Mouse (Mus musculus): ENCODE measurements around the gene Raet1e. TPM values are rescaled to one million over a fixed set of nuclear protein-coding genes. Genes with fewer than 3 reads are reported as not detected.
A peak's percentile ranks its signal among the peaks of the same experiment; 100 is the strongest.
"Not testable (repeated sequence)": the region's sequence is repeated elsewhere in the genome, so short reads cannot be mapped to it uniquely, and the experiment has no call there.

Raet1e gene
- total and polyA plus RNA-seq, 2 experiments from 2014 or later = 0.16 TPM; not detected in 1

DNA sequence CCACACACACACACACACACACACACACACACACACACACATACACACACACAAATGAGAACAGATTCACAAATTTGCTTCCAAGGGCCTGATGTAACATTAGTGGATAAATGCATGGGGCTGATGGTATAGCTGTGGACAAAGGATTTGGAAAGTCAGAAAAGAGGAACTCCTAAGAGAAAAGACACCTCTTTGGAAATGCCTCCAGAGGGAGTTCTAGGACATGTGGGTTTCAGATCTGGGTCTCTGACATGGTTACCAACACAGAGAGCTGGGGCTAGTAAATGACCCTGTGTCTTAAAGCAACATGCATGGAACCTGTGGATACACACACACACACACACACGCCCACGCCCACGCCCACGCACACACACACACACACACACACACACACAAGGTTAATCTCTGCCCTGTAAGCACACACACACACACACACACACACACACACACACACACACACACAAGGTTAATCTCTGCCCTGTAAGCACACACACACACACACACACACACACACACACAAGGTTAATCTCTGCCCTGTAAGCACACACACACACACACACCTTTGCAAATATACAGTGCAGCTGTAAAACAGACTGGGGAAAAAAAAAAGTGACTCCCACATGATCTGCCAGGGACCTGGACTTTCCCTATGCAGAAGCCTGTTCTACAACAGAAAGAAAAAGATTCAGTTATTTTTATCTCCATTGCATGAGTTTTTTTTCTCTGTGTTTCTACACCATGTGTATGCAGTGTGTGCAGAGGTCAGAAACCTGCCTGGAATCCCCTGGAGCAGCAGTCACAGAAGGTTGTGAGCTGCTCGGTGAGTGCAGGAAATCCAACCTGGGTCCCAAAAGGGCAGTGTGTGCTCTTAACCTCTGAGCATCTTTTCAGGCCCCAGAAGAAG lies 14.3 kb downstream of the Raet1e start:
- 70% methylated on average over 4 of the region's 5 CpGs for WGBS
- H3K4me2 ChIP-seq (ENCODE audit: low read depth); DNase-seq; H3K4me3 ChIP-seq (ENCODE audit: low read depth, low read length); H3K4me1 ChIP-seq (ENCODE audit: insufficient read depth); H3K27ac ChIP-seq (ENCODE audit: low read depth, low read length); ATAC-seq; H3K27me3 ChIP-seq (ENCODE audit: insufficient read depth, low read length); H3K36me3 ChIP-seq (ENCODE audit: insufficient read depth); H3K9ac ChIP-seq; H3K9me3 ChIP-seq (ENCODE audit: low read length): not testable (repeated sequence)

DNA sequence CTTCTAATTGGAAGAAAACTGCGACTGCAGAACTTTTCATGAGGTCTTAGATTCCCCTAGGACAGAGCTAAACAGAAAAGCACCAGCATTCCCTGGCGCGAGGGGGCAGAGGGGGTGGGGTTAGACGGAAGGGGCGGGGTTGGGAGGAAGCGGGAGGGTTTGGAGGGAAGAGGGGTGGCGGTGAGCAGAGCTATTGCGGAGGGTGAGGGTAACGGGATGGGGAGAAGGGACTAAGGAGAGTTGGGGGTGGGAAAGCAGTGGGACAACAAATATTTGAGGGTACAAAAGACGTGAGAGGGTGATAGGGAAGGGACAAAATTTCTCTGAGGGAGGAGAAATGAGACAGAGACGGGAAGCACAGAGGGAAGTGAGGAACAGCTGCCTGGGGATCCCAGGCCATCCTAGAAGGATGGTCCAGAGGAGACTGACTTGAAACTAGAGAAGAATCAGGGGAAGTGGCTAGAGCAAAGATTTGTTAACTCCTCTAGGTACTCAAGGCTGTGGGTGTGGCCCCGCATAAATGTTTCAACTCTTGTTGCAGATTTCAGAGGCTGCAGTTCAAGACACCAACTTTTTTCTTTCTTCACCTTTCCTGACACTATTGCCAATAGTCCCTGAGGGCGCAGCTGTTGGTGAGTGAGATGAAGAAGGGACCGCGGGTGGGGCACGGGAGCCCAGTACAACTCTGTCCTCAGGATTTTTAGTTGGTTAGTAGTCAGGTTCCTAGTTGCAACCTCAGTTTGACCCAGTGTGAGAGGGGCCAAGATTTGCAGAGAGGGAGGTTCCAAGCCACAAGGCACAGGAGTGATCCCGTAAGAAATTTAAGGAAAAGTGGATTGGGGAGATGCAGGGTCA lies 15.2 kb downstream of the Raet1e start:
- ATAC-seq = peak; percentile 34; the same call in 1 of the 2 replicates
- H3K27ac ChIP-seq (ENCODE audit: low read depth, low read length); H3K27me3 ChIP-seq (ENCODE audit: insufficient read depth, low read length); H3K4me3 ChIP-seq (ENCODE audit: low read depth, low read length); H3K9me3 ChIP-seq (ENCODE audit: low read length); DNase-seq; H3K4me2 ChIP-seq (ENCODE audit: low read depth); H3K9ac ChIP-seq; H3K36me3 ChIP-seq (ENCODE audit: insufficient read depth); H3K4me1 ChIP-seq (ENCODE audit: insufficient read depth): not testable (repeated sequence)
- WGBS = 20% methylated on average over 9 of the region's 17 CpGs

DNA sequence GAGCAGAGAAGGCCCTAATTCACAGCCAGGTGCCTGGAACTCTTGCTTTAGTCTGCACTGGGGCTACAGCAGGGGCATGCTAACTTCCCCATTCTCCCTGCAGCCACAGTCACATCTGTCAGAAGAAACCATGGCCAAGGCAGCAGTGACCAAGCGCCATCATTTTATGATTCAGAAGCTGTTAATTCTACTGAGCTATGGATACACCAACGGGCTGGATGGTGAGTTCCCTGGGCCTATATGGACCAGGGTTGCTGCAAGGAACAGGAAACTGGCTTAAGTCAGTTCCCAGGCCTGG lies 15.8 kb downstream of the Raet1e start:
- not testable (repeated sequence) for H3K27me3 ChIP-seq (ENCODE audit: insufficient read depth, low read length); DNase-seq; H3K36me3 ChIP-seq (ENCODE audit: insufficient read depth); H3K4me1 ChIP-seq (ENCODE audit: insufficient read depth); H3K27ac ChIP-seq (ENCODE audit: low read depth, low read length); H3K4me3 ChIP-seq (ENCODE audit: low read depth, low read length); H3K9me3 ChIP-seq (ENCODE audit: low read length); H3K9ac ChIP-seq; H3K4me2 ChIP-seq (ENCODE audit: low read depth); ATAC-seq
- WGBS = 91% methylated on average over 2 of the region's 2 CpGs

DNA sequence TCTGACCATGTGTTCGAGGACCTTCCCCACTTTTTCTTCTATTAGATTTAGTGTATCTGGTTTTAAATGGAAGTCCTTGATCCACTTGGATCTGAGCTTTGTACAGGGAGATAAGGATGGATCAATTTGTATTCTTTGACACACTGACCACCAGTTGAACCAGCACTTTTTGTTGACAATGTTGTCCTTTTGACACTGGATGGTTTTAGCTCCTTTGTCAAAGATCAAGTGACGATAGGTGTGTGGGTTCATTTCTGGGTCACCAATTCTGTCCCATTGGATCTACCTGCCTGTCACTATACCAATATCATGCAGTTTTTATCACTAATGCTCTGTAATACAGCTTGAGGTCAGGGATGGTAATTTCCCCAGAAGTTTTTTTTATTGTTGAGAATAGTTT lies 18.1 kb downstream of the Raet1e start:
- not testable (repeated sequence) for H3K9ac ChIP-seq; H3K4me2 ChIP-seq (ENCODE audit: low read depth); H3K27me3 ChIP-seq (ENCODE audit: insufficient read depth, low read length); H3K4me3 ChIP-seq (ENCODE audit: low read depth, low read length); H3K36me3 ChIP-seq (ENCODE audit: insufficient read depth); H3K27ac ChIP-seq (ENCODE audit: low read depth, low read length); H3K9me3 ChIP-seq (ENCODE audit: low read length); ATAC-seq; DNase-seq; H3K4me1 ChIP-seq (ENCODE audit: insufficient read depth)
- 89% methylated on average over 2 of the region's 2 CpGs for WGBS

DNA sequence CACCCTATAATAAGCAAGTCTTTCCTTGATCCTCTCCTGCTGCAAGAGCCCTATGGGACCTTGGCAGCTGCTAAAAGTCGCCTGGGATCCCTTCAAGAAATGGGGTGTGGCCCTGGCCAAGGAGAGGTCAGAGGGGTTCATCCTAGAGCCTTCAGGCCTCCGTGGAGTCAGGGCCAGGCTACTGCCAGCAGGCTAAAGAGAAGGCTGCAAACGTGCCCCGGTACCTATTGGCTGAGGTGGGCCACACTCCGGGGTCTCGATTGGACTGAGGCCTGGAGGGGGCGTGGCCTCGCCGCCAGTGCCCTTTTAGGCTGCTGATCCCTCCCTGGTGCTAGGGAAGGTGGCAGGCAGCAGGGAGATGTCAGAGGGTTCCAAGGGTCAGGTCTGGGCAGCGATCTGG lies 32.7 kb downstream of the Raet1e start:
- H3K4me2 ChIP-seq (ENCODE audit: low read depth); H3K27ac ChIP-seq (ENCODE audit: low read depth, low read length); H3K36me3 ChIP-seq (ENCODE audit: insufficient read depth); H3K9ac ChIP-seq; H3K27me3 ChIP-seq (ENCODE audit: insufficient read depth, low read length); H3K9me3 ChIP-seq (ENCODE audit: low read length); H3K4me3 ChIP-seq (ENCODE audit: low read depth, low read length); DNase-seq; H3K4me1 ChIP-seq (ENCODE audit: insufficient read depth): not testable (repeated sequence)
- ATAC-seq = 0 out of 2 replicates have a peak, but pooled peaks have one; percentile 46
- 1% methylated on average over 9 of the region's 10 CpGs for WGBS

DNA sequence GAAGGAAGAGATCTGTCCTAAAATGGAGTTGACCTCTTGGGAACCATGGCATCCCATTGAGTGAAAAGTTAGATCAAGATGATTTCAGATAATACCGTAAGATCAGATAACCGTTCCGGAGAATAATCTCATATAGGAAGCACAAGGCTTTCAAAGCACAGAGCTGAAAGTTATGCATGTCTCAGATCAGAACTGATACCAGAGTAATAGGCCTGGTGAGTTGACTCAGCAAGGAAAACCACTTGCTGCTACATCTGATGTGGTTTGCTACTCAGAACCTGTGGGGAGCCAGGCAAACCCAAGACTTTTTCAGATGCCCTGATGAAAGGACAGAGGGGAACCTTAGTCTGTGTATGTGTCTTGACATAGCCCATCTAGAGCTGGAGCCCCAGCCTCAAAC lies 43.0 kb downstream of the Raet1e start:
- not testable (repeated sequence) for ATAC-seq; H3K4me2 ChIP-seq (ENCODE audit: low read depth); DNase-seq; H3K4me1 ChIP-seq (ENCODE audit: insufficient read depth); H3K36me3 ChIP-seq (ENCODE audit: insufficient read depth); H3K4me3 ChIP-seq (ENCODE audit: low read depth, low read length); H3K27ac ChIP-seq (ENCODE audit: low read depth, low read length); H3K27me3 ChIP-seq (ENCODE audit: insufficient read depth, low read length); H3K9me3 ChIP-seq (ENCODE audit: low read length); H3K9ac ChIP-seq
- WGBS = no CpG with 5 or more reads among the region's 3 CpGs

DNA sequence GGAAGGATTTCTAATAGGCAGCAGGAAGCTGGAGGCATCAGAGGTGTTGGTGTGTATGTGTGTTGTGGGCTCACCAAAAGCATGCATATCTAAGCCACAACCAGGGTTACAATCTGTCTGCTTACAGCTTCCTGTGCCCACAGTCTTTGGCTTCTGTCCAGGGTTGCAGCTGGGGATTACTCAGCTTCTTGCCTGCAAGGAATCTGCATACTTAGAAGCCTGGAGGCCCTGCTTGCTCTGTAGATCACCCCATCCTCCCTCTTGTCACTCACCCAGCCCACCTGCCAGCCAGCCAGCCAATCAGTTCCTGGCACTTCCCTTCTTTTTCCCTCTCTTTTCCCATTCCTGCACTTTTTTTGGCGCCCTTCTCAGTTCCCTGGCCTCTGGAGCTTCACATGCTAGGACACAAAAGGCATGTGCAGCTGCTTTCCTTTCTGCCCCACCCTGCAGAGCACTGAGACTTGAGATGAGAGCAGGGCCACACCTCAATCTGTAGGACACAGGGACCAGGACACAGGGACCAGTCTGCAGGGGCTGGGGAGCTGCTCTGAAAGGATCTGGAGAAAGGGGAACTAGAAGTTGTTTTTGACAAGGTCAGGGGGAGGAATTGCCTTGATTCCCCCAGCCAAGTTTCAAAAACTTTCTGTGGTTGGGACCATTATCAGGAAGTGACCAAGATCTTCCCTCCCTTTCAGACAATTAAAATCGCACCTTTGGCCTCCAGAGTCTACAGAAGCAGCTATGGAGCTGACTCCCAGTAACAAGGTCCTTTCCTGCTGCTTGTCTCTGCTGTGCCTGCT lies 44.6 kb downstream of the Raet1e start:
- not testable (repeated sequence) for H3K27me3 ChIP-seq (ENCODE audit: insufficient read depth, low read length); H3K36me3 ChIP-seq (ENCODE audit: insufficient read depth); H3K27ac ChIP-seq (ENCODE audit: low read depth, low read length); H3K4me1 ChIP-seq (ENCODE audit: insufficient read depth); DNase-seq; H3K4me3 ChIP-seq (ENCODE audit: low read depth, low read length); H3K4me2 ChIP-seq (ENCODE audit: low read depth); H3K9me3 ChIP-seq (ENCODE audit: low read length); H3K9ac ChIP-seq
- WGBS = no CpG with 5 or more reads among the region's 2 CpGs
- peak; percentile 79 for ATAC-seq

DNA sequence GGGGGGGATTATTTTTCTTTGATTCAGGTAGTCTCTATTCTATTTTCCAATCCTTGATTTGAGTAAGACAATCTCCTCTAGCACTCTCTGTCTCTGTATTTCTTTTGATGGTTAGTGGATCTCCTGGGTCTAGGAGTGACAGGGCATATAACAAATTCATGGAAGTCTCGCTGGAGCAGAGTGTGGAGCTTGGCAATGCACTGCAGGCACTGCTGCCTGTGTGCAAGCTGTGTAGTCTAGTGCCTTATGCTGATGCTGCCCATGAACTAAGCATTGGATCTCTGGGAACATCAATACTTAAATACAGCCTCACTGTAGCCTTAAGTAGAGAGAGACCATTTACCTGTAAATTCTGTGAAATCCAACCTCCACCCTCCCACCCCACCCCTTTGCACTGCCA lies 48.1 kb downstream of the Raet1e start:
- H3K27ac ChIP-seq (ENCODE audit: low read depth, low read length); H3K4me1 ChIP-seq (ENCODE audit: insufficient read depth); H3K36me3 ChIP-seq (ENCODE audit: insufficient read depth); H3K4me2 ChIP-seq (ENCODE audit: low read depth); H3K4me3 ChIP-seq (ENCODE audit: low read depth, low read length); H3K9me3 ChIP-seq (ENCODE audit: low read length); H3K9ac ChIP-seq; DNase-seq; H3K27me3 ChIP-seq (ENCODE audit: insufficient read depth, low read length): not testable (repeated sequence)
- ATAC-seq = peak; percentile 56
- 65% methylated on average over 1 of the region's 1 CpGs for WGBS

Measured in forebrain, postnatal 0 days (tissue).